Mouse (Mus musculus): ENCODE measurements around the gene Ucn3. TPM values are rescaled to one million over a fixed set of nuclear protein-coding genes. Genes with fewer than 3 reads are reported as not detected.
"Not testable (repeated sequence)": the region's sequence is repeated elsewhere in the genome, so short reads cannot be mapped to it uniquely, and the experiment has no call there.

The Ucn3 gene
- total RNA-seq, 2 experiments from 2014 or later, result not detected

DNA sequence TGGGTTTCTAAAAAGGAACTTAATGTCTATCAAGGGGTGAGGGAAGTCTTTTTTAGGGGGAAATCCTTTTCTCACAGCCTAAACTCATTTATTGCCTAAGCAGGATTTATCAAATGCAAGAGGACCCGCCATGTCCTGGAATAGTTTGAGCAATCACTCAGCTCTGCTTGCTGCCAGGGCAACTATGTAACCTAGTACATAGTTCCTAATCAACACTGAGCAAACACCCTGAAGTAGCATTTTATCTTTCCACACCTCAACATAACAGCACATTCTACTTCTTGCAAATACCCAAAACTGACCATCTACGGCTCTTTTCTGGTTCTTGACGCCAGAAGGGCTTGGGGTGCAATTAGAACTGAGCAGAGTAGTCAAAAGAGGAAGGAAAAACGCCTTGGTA lies 36.9 kb downstream of the Ucn3 start:
- intact Hi-C loops (cut with DNase I), result no loop called here
- Histone ChIP-seq H3K4me3 (no peak overlapping the region), H3K27ac (no peak overlapping the region)
- TF ChIP-seq CTCF (IDR thresholded peaks at IDR 0.05), result no peak
- no peak for DNase-seq

DNA sequence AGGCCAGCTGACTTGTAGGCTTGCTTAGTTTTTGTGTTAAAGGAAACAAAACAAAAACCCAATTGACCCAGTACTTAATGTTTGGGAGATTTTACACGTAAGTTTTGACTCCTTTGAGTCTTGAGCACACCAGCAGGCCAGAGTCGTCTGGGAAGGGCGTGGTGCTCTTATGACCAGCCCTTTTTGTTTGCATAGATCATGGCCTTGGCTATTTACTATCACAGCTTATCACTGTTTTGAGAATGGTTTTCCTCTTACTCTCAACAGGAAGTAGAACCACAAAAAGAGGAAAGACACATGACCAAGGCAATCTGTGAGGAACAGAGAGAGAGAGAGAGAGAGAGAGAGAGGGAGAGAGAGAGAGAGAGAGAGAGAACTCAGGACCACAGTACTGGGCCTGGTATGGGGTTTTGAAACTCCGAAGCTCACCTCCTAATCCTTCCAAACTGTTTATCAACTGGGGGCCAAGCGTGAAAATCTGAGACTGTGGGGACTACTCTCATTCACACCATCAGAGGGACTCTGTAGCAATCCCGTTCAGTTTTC lies 37.9 kb downstream of the Ucn3 start:
- Histone ChIP-seq H3K27ac (no peak overlapping the region), H3K4me3 (no peak overlapping the region)
- no peak for TF ChIP-seq CTCF (IDR thresholded peaks at IDR 0.05)
- no peak for DNase-seq
- intact Hi-C loops (cut with DNase I), result no loop called here

DNA sequence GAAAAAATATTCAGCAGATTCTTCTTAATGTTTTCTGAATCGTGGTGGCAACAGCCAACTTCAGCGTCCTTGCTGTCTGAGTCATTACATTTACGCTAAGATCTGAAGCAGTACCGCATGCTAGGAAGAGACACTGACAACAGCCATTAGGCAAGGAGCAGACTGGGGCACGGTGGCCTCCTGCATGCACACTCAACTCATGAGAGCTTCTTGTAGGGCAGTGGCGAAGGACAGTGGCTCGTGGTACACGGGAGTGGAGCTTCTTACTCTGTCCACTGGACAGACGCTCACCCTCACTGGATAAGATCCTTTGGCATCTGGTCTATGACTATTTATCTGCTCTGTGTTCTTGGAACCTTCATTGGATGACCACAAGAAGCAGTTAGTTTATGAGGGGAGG lies 45.8 kb downstream of the Ucn3 start:
- Histone ChIP-seq H3K27ac (no peak overlapping the region), H3K4me3 (no peak overlapping the region)
- intact Hi-C loops (cut with DNase I), result loop anchor here (5.0 to 10.0 kb wide), 2 partner anchors 103 to 364 kb away; partner anchors contain the start of gene Gdi2
- DNase-seq, result no peak
- no peak for TF ChIP-seq CTCF (IDR thresholded peaks at IDR 0.05)

DNA sequence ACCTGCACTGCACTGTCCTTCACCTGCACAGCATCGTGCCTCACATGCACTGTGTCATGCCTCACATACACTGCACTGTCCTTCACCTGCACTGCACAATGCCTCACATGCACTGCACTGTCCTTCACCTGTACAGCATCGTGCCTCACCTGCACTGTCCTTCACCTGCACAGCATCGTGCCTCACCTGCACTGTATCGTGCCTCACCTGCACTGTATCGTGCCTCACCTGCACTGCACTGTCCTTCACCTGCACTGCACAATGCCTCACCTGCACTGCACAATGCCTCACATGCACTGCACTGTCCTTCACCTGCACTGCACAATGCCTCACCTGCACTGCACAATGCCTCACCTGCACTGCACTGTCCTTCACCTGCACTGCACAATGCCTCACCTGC lies 46.9 kb downstream of the Ucn3 start:
- H3K4me3 ChIP-seq, H3K27ac ChIP-seq, DNase-seq: not testable (repeated sequence)
- intact Hi-C loops (cut with DNase I), result loop anchor here (5.0 to 10.0 kb wide), 2 partner anchors 104 to 363 kb away; partner anchors contain the start of gene Gdi2

DNA sequence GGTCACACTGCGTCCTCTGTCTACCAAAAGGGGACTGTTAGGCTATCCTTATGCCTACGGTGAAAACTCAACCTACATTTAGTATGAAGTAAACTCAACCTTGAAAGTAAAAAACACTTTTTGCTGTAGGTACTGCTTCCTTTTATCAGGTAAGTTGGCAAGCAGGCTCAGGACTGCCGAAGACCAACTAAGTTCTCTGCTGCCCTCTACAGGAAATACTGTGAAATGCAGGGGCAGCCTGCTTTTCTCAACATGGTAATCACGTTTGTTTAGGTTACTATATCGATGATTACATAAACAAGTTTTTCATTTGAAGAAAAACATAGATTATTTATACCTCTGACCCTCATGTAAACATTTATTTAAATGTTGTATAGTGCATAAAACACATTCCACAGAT lies 48.2 kb downstream of the Ucn3 start:
- TF ChIP-seq CTCF (IDR thresholded peaks at IDR 0.05), result no peak; the same call in 1 of the 2 replicates
- no peak overlapping the region for H3K4me3 ChIP-seq
- peak; percentile 58 for DNase-seq
- intact Hi-C loops (cut with DNase I), result loop anchor here (1.0 to 10.0 kb wide), 3 partner anchors 105 to 362 kb away; partner anchors contain the start of gene Gdi2
- peak overlapping the region; percentile 41; the same call in 1 of the 2 replicates for H3K27ac ChIP-seq

DNA sequence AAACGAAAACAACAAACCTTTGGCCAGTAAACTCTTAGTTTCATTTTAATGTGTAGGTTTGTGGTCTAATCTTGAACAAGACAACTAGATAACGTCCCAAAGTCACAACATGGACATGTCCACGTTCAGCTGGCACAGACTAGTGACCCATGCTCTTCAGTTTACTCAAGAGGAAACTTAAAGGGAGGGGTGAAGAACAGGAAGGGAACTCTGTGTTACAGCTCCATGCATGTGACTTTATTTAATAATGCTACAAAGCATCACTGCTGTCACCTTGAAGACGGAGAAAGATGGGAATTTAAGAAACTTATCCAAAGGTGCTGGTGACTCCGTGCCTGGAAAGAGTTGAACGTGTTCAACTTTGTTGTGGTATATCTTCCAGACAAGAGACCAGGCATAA lies 49.1 kb downstream of the Ucn3 start:
- Histone ChIP-seq H3K4me3 (no peak overlapping the region), H3K27ac (peak overlapping the region; percentile 43)
- intact Hi-C loops (cut with DNase I), result loop anchor here (1.0 to 10.0 kb wide), 3 partner anchors 106 to 361 kb away; partner anchors contain the start of gene Gdi2
- DNase-seq, result no peak
- no peak for TF ChIP-seq CTCF (IDR thresholded peaks at IDR 0.05)

DNA sequence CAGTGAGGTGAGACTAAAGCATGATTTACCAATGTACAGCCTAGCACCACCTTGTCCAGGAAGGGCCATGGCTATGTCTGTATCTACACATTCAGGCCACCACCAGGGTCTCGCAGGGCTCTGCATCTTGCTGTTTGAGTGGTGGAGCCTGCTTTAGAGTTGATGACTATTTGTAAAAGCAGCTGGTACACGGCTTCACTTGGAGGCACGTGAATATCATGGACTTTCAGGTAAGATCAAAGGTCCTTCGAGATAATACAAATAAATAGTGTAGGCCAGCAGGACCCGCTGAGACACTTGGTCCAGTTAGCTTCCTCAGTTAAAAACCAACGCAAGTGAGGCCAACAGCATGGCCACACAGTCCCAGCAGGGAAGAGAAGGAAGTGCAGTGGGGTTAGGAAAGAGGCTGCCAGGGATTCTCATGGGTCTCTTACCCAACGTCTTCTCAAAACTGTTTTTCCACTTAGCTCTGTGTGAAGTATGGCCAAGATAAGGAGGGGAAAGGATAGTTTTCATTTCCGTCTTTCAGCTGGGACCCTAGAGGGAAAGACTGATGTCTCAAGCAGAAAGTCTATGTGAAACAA lies 49.7 kb downstream of the Ucn3 start:
- intact Hi-C loops (cut with DNase I), result loop anchor here (5.0 to 10.0 kb wide), 2 partner anchors 107 to 361 kb away; partner anchors contain the start of gene Gdi2
- no peak for TF ChIP-seq CTCF (IDR thresholded peaks at IDR 0.05)
- Histone ChIP-seq H3K4me3 (no peak overlapping the region), H3K27ac (peak overlapping the region; percentile 43)
- no peak for DNase-seq

DNA sequence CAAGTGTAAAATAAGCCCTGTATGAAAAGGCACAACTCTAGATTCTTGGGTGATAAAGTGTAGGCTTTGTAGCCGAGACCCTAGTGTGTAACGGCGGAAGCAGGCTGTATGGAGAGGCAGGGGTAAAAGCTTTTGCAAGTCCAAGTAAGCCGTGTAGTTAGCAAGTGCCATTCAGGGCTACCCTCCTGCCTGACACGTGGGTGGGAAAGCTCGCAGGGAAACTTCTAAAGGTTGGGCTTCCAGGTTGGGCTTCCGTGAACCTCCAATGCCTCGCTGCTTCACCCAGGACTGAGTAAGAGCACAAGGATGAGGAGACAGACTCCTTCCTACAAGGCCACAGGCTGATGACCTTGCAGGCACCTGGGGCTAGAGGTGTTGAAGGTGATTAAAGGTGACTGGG lies 50.6 kb downstream of the Ucn3 start:
- intact Hi-C loops (cut with DNase I), result loop anchor here (5.0 to 10.0 kb wide), 2 partner anchors 122 to 360 kb away; partner anchors contain the start of gene Gdi2
- no peak for DNase-seq
- H3K27ac ChIP-seq, result 0 out of 2 replicates have a peak overlapping the region, but pooled peaks have one; percentile 16
- H3K4me3 ChIP-seq, result peak overlapping the region; percentile 77
- no peak for TF ChIP-seq CTCF (IDR thresholded peaks at IDR 0.05)

DNA sequence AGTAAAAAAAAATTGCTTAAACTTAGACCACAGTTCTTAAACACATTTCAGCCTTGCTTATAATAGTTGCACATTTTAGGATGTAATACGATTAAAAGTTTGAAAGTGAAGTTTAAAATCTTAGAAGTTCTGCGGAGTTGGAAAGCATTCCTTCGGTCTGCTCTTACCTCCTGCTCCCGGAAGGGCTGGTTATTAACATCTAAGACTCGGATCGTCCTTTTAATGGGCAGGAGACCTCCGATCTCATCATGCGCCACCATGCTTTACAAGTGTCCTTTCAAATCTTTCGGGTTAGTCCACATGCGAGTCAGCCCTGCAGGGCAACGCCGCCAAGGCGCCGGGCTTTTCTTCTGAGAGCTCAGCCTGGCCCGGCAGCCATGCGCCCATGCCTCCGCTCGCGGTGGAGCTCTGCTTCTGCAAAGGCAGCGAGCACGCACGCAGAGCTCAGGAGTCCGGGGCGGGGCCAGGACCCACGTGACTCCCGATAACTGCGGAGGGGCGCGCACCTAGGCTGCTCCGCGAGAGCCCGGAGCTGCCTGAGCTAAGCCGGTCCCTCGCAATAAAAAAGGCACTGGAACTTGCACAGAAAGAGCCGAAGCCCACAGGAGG lies 51.9 kb downstream of the Ucn3 start:
- peak overlapping the region; percentile 77 for H3K4me3 ChIP-seq
- DNase-seq, result peak; percentile 94
- H3K27ac ChIP-seq, result peak overlapping the region; percentile 91
- no peak for TF ChIP-seq CTCF (IDR thresholded peaks at IDR 0.05)
- intact Hi-C loops (cut with DNase I), result loop anchor here (5.0 to 10.0 kb wide), 2 partner anchors 121 to 358 kb away; partner anchors contain the start of gene Gdi2

DNA sequence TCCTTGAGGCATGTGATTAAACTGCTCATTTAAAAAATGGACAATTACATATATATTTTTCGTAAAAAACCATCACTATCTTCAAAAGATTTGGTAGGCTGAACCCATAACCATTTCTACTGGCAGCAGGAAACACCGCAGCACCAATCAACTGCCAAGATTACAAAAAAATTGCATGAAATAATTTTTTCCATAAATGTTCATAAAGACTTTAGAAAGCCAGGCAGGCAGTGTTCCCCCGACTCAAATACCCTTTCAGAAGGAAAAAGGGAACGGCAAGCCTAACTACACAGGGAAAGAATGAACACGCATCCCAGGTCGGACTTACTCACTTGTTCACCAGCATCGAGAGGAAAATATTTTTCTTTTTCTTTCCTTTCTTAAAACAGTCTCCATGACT lies 52.5 kb downstream of the Ucn3 start:
- intact Hi-C loops (cut with DNase I), result loop anchor here (5.0 to 10.0 kb wide), 2 partner anchors 120 to 358 kb away; partner anchors contain the start of gene Gdi2
- TF ChIP-seq CTCF (IDR thresholded peaks at IDR 0.05), result no peak
- no peak for DNase-seq
- Histone ChIP-seq H3K27ac (peak overlapping the region; percentile 91), H3K4me3 (peak overlapping the region; percentile 77)

DNA sequence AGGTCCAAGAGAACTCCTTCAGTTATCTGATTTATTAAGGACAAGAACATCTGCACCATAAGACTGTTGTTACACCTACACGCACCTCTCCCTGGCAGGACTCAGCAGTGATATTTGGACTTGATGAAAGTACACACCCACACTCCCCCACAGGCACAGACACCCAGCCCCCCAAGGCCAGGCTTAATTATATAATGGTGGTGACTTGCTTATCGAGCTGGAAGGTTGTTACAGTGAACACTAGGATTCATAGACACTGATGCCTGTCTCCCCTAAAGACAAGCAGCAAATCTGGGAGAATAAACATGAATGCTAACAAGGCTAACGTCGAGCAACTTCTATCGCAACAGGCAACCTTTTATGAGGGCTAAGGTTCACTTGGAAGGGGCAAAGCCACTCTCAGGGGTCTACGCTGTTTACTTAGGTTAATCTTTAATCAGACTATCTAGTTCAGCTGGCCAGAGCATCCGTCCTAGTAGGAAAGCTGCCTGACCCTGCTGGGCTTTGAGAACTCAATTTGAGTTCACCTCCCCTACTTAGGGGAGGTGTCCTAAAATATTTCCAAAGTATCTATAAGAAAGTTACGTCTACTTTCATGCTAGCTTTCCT lies 53.6 kb downstream of the Ucn3 start:
- Histone ChIP-seq H3K4me3 (peak overlapping the region; percentile 77), H3K27ac (peak overlapping the region; percentile 91)
- intact Hi-C loops (cut with DNase I), result loop anchor here (5.0 to 10.0 kb wide), 2 partner anchors 119 to 357 kb away; partner anchors contain the start of gene Gdi2
- TF ChIP-seq CTCF (IDR thresholded peaks at IDR 0.05), result no peak
- no peak for DNase-seq

Small RNA genes within 50 kb of the gene (microRNA-seq; reads per million reads assigned to microRNA genes)
- gene Gm22460, result not detected

Other genes with a start within 250 kb of the Ucn3 start
- gene Calml3, start 141.0 kb downstream of the Ucn3 start, total RNA-seq (2021), result not detected
- not detected for gene Calm4, start 107.6 kb downstream of the Ucn3 start, total RNA-seq (2021)
- not detected for gene Calm5, start 91.2 kb downstream of the Ucn3 start, total RNA-seq (2021)
- 10 to 100 TPM; 41.2 to 54.4 TPM for gene Net1, start 27.1 kb downstream of the Ucn3 start, total RNA-seq (2021)
- not detected for gene Tubal3, start 27.1 kb downstream of the Ucn3 start, total RNA-seq (2021)
- 1 to 10 TPM; 1.3 to 2.1 TPM for gene Akr1c14, start 103.7 kb upstream of the Ucn3 start, total RNA-seq (2021)
- gene Akr1c18, start 205.3 kb upstream of the Ucn3 start, total RNA-seq (2021), result under 1 TPM in 1 of 2 experiments, not detected in 1; 0.31 TPM
- gene Akr1c13, start 245.8 kb upstream of the Ucn3 start, total RNA-seq (2021), result under 1 TPM in 1 of 2 experiments, not detected in 1; 0.20 TPM